Mouse (Mus musculus) left cerebral cortex, postnatal 4 days (tissue): Measurements from ENCODE around the gene Gm11444. TPM values are rescaled to one million over a fixed set of nuclear protein-coding genes. Genes with fewer than 3 reads are reported as not detected.

Source experiments
- DNase-seq: peaks from one replicate; pipeline ENCODE4 v3.0.0-alpha.2; 2022
- intact Hi-C: fragments of 180-260 bp; cut with DNase I; formaldehyde crosslinking; loops from one replicate; pipeline ENCODE4 v1.15.1; 2025
- total RNA-seq, 2 experiments: library from RNA; stranded (reverse); gene quantifications; 2 replicates each; pipeline ENCODE4 v1.2.3; 2021

The Gm11444 gene
- total RNA-seq: not detected

GRCm38 (mm10) chr11:85850233-85850632 lies at the start of gene Gm11444:
Gene Gm11444 (minus strand): TSS chr11:85850333.
- intact Hi-C loops: no loop called here
- no peak for DNase-seq

- no peak for DNase-seq
- intact Hi-C loops: no loop called here
Measured at GRCm38 (mm10) chr11:85896335-85896985, 46.3 kb upstream of the Gm11444 start.

GRCm38 (mm10) chr11:85894731-85895545 lies 44.8 kb upstream of the Gm11444 start:
- intact Hi-C loops: no loop called here
- DNase-seq: no peak

- DNase-seq: no peak
- intact Hi-C loops: no loop called here
Measured at GRCm38 (mm10) chr11:85894136-85894530, 44.0 kb upstream of the Gm11444 start.

- no peak for DNase-seq
- intact Hi-C loops: no loop called here
Measured at GRCm38 (mm10) chr11:85893400-85894135, 43.4 kb upstream of the Gm11444 start.

- intact Hi-C loops: no loop called here
- no peak for DNase-seq
Measured at GRCm38 (mm10) chr11:85892771-85893170, 42.6 kb upstream of the Gm11444 start.

GRCm38 (mm10) chr11:85891692-85892040 lies 41.5 kb upstream of the Gm11444 start:
- DNase-seq: no peak
- intact Hi-C loops: no loop called here

- intact Hi-C loops: no loop called here
- no peak for DNase-seq
Measured at GRCm38 (mm10) chr11:85891010-85891691, 41.0 kb upstream of the Gm11444 start.

GRCm38 (mm10) chr11:85890563-85890845 lies 40.4 kb upstream of the Gm11444 start:
- intact Hi-C loops: no loop called here
- DNase-seq: no peak

GRCm38 (mm10) chr11:85889730-85890562 lies 39.8 kb upstream of the Gm11444 start:
- intact Hi-C loops: no loop called here
- no peak for DNase-seq

- no peak for DNase-seq
- intact Hi-C loops: no loop called here
Measured at GRCm38 (mm10) chr11:85889056-85889729, 39.1 kb upstream of the Gm11444 start.

GRCm38 (mm10) chr11:85888451-85888961 lies 38.4 kb upstream of the Gm11444 start:
- no peak for DNase-seq
- intact Hi-C loops: no loop called here

GRCm38 (mm10) chr11:85887801-85888450 lies 37.8 kb upstream of the Gm11444 start:
- DNase-seq: no peak
- intact Hi-C loops: no loop called here

GRCm38 (mm10) chr11:85887273-85887672 lies 37.1 kb upstream of the Gm11444 start:
- intact Hi-C loops: no loop called here

GRCm38 (mm10) chr11:85886429-85886785 lies 36.3 kb upstream of the Gm11444 start:
- intact Hi-C loops: no loop called here

More at GRCm38 (mm10) chr11:85887273-85887672, 37.1 kb upstream of the Gm11444 start:
- no peak for DNase-seq

GRCm38 (mm10) chr11:85885665-85886428 lies 35.7 kb upstream of the Gm11444 start, which contains the start of gene Tbx4:
Gene Tbx4 (plus strand): TSS chr11:85886422.
- intact Hi-C loops: no loop called here

More at GRCm38 (mm10) chr11:85886429-85886785, 36.3 kb upstream of the Gm11444 start:
- no peak for DNase-seq

GRCm38 (mm10) chr11:85884498-85884897 lies 34.4 kb upstream of the Gm11444 start:
- no peak for DNase-seq
- intact Hi-C loops: no loop called here

More at GRCm38 (mm10) chr11:85885665-85886428, 35.7 kb upstream of the Gm11444 start, which contains the start of gene Tbx4:
- DNase-seq: no peak
